Mouse (Mus musculus) forebrain, embryonic 14.5 days (tissue): ENCODE measurements around the gene Ubc. TPM values are rescaled to one million over a fixed set of nuclear protein-coding genes. Genes with fewer than 3 reads are reported as not detected.

Experiments
- ATAC-seq: fragments of 200-750 bp; cut with Nextera tagmentation; 2 replicates; pipeline ENCODE4 v1.8.0; 2017; ENCODE audit warnings: mild to moderate bottlenecking, moderate library complexity
- DNase-seq: peaks from one replicate; pipeline ENCODE4 v3.0.0-alpha.2; 2015; ENCODE audit warnings: low spot score
- H3K27ac ChIP-seq: fragments of 300-500 bp; sonication (generic); 2 replicates; pipeline ENCODE4 v1.5.1; 2014; ENCODE audit warnings: low read depth, mild to moderate bottlenecking, control low read depth, low read length, moderate library complexity
- H3K27me3 ChIP-seq: fragments of 300-500 bp; sonication (generic); replicated peaks from 2 replicates; pipeline ENCODE4 v1.6.1; 2014; ENCODE audit warnings: low read length, control low read depth, mixed read lengths; ENCODE audit not compliant: control insufficient read depth, insufficient read depth
- H3K36me3 ChIP-seq: fragments of 300-500 bp; sonication (generic); 2 replicates; pipeline ENCODE4 v1.6.1; 2014; ENCODE audit warnings: low read length, control low read depth; ENCODE audit not compliant: control insufficient read depth, insufficient read depth
- H3K4me1 ChIP-seq: fragments of 300-500 bp; sonication (generic); 2 replicates; pipeline ENCODE4 v1.6.1; 2014; ENCODE audit warnings: antibody characterized with exemption, low read length, control low read depth; ENCODE audit not compliant: control insufficient read depth, insufficient read depth
- H3K4me2 ChIP-seq: fragments of 300-500 bp; sonication (generic); 2 replicates; pipeline ENCODE4 v1.6.1; 2014; ENCODE audit warnings: mild to moderate bottlenecking, control low read depth, low read length
- H3K4me3 ChIP-seq: fragments of 300-500 bp; sonication (generic); 2 replicates; pipeline ENCODE4 v1.5.1; 2014; ENCODE audit warnings: low read depth, low read length, control low read depth
- H3K9ac ChIP-seq: fragments of 300-500 bp; sonication (generic); 2 replicates; pipeline ENCODE4 v1.6.1; 2014; ENCODE audit warnings: mild to moderate bottlenecking, low read length, control low read depth, moderate library complexity
- H3K9me3 ChIP-seq: fragments of 300-500 bp; sonication (generic); replicated peaks from 2 replicates; pipeline ENCODE4 v1.6.1; 2016; ENCODE audit warnings: low read length, control low read depth, mixed read lengths; ENCODE audit not compliant: control insufficient read depth
- WGBS: fragments of 180-500 bp; shearing (Covaris S2); extraction: QIAGEN DNeasy Blood & Tissue Kit; methylation state at CpG from one replicate; pipeline ENCODE4 v1.1.7; 2014; 5-methylcytosine and 5-hydroxymethylcytosine counted together
- polyA plus RNA-seq: library from polyadenylated mRNA; unstranded; fragments of >200 nt; fragmentation: Nextera tagmentation; extraction: Ambion mirVana; gene quantifications from 2 replicates; pipeline ENCODE4 v1.2.1, GENCODE M21; 2014

Ubc gene
- polyA plus RNA-seq, 1 experiment from 2014 or later = 981 TPM

- Histone ChIP-seq H3K36me3 (peaks cover 2% of the 10 kb centered on the region), H3K27ac (no peak overlapping the region), H3K4me1 (no peaks in the 10 kb centered on the region), H3K4me2 (no peak overlapping the region), H3K4me3 (no peak overlapping the region), H3K9ac (no peak overlapping the region), H3K27me3 (no peaks in the 10 kb centered on the region), H3K9me3 (no peaks in the 10 kb centered on the region)
- WGBS = 81% methylated on average over 5 of the region's 5 CpGs
- DNase-seq = no peak
- ATAC-seq = no peak
Measured at GRCm38 (mm10) chr5:125378919-125379318, 11.1 kb downstream of the Ubc start.

GRCm38 (mm10) chr5:125377214-125377613 is 12.8 kb downstream of the Ubc start:
- Histone ChIP-seq H3K4me2 (no peak overlapping the region), H3K9ac (no peak overlapping the region), H3K9me3 (no peaks in the 10 kb centered on the region), H3K4me1 (no peaks in the 10 kb centered on the region), H3K36me3 (no peaks in the 10 kb centered on the region), H3K4me3 (no peak overlapping the region), H3K27ac (no peak overlapping the region), H3K27me3 (no peaks in the 10 kb centered on the region)
- ATAC-seq (no peak), DNase-seq (no peak)
- WGBS = 75% methylated on average over 7 of the region's 7 CpGs

- H3K4me3 ChIP-seq = no peak overlapping the region
- H3K9ac ChIP-seq = no peak overlapping the region
- no peaks in the 10 kb centered on the region for H3K4me1 ChIP-seq
- no peak overlapping the region for H3K4me2 ChIP-seq
- no peaks in the 10 kb centered on the region for H3K36me3 ChIP-seq
- no peaks in the 10 kb centered on the region for H3K9me3 ChIP-seq
- ATAC-seq (no peak), DNase-seq (no peak)
- H3K27me3 ChIP-seq = no peaks in the 10 kb centered on the region
- H3K27ac ChIP-seq = no peak overlapping the region
- WGBS = 95% methylated on average over 2 of the region's 2 CpGs
Measured at GRCm38 (mm10) chr5:125375871-125376270, 14.1 kb downstream of the Ubc start.

- Histone ChIP-seq H3K27me3 (no peaks in the 10 kb centered on the region), H3K27ac (no peak overlapping the region), H3K4me3 (no peak overlapping the region), H3K4me2 (no peak overlapping the region), H3K9me3 (no peaks in the 10 kb centered on the region), H3K4me1 (no peaks in the 10 kb centered on the region), H3K9ac (no peak overlapping the region), H3K36me3 (no peaks in the 10 kb centered on the region)
- ATAC-seq (no peak), DNase-seq (no peak)
- WGBS = 84% methylated on average over 4 of the region's 4 CpGs
Measured at GRCm38 (mm10) chr5:125372027-125372426, 18.0 kb downstream of the Ubc start.

- no peak for ATAC-seq
- no peaks in the 10 kb centered on the region for H3K9me3 ChIP-seq
Measured at GRCm38 (mm10) chr5:125370950-125371693, 18.9 kb downstream of the Ubc start.

GRCm38 (mm10) chr5:125368568-125368967 is 21.4 kb downstream of the Ubc start:
- DNase-seq (peak; percentile 83), ATAC-seq (peak; percentile 23; the same call in 1 of the 2 replicates)
- H3K9me3 ChIP-seq = no peaks in the 10 kb centered on the region
- WGBS = 2% methylated on average over 4 of the region's 4 CpGs
- H3K4me3 ChIP-seq = no peak overlapping the region
- H3K27me3 ChIP-seq = no peaks in the 10 kb centered on the region
- no peak overlapping the region for H3K9ac ChIP-seq
- H3K4me1 ChIP-seq = no peaks in the 10 kb centered on the region
- no peak overlapping the region for H3K4me2 ChIP-seq
- no peaks in the 10 kb centered on the region for H3K36me3 ChIP-seq
- H3K27ac ChIP-seq = no peak overlapping the region

More at GRCm38 (mm10) chr5:125370950-125371693, 18.9 kb downstream of the Ubc start:
- no peaks in the 10 kb centered on the region for H3K27me3 ChIP-seq
- H3K4me3 ChIP-seq = no peak overlapping the region
- no peak for DNase-seq
- 77% methylated on average over 7 of the region's 7 CpGs for WGBS
- H3K4me1 ChIP-seq = no peaks in the 10 kb centered on the region
- no peak overlapping the region for H3K27ac ChIP-seq
- H3K9ac ChIP-seq = no peak overlapping the region
- H3K4me2 ChIP-seq = no peak overlapping the region
- no peaks in the 10 kb centered on the region for H3K36me3 ChIP-seq

- 71% methylated on average over 5 of the region's 5 CpGs for WGBS
- Histone ChIP-seq H3K27me3 (no peaks in the 10 kb centered on the region), H3K4me2 (no peak overlapping the region), H3K9ac (no peak overlapping the region), H3K27ac (no peak overlapping the region), H3K36me3 (no peaks in the 10 kb centered on the region), H3K4me1 (no peaks in the 10 kb centered on the region), H3K9me3 (no peaks in the 10 kb centered on the region), H3K4me3 (no peak overlapping the region)
- ATAC-seq (no peak), DNase-seq (no peak)
Measured at GRCm38 (mm10) chr5:125368156-125368555, 21.8 kb downstream of the Ubc start.

- H3K4me2 ChIP-seq = no peak overlapping the region
- no peak overlapping the region for H3K9ac ChIP-seq
- no peaks in the 10 kb centered on the region for H3K9me3 ChIP-seq
- DNase-seq (no peak), ATAC-seq (no peak)
- no peaks in the 10 kb centered on the region for H3K4me1 ChIP-seq
- no peaks in the 10 kb centered on the region for H3K36me3 ChIP-seq
- no peak overlapping the region for H3K4me3 ChIP-seq
- WGBS = 66% methylated on average over 4 of the region's 4 CpGs
- H3K27me3 ChIP-seq = no peaks in the 10 kb centered on the region
- H3K27ac ChIP-seq = no peak overlapping the region
Measured at GRCm38 (mm10) chr5:125364851-125365429, 25.1 kb downstream of the Ubc start.

GRCm38 (mm10) chr5:125363894-125364293 is 26.1 kb downstream of the Ubc start:
- H3K9ac ChIP-seq = no peak overlapping the region
- H3K9me3 ChIP-seq = no peaks in the 10 kb centered on the region
- no peaks in the 10 kb centered on the region for H3K36me3 ChIP-seq
- H3K4me2 ChIP-seq = no peak overlapping the region
- 86% methylated on average over 7 of the region's 7 CpGs for WGBS
- H3K27ac ChIP-seq = no peak overlapping the region
- no peak for ATAC-seq
- no peaks in the 10 kb centered on the region for H3K27me3 ChIP-seq
- no peak overlapping the region for H3K4me3 ChIP-seq
- H3K4me1 ChIP-seq = no peaks in the 10 kb centered on the region
- DNase-seq = no peak
